Mouse (Mus musculus) spleen, postnatal 4 days (tissue): ENCODE results near the gene Vamp8.

Source experiments
- DNase-seq, 2 experiments: peaks; one replicate each; pipeline ENCODE4 v3.0.0; 2022; ENCODE audit warnings: low spot score in 2 of 2

Vamp8 gene

GRCm38 (mm10) chr6:72373184-72373583 lies 17.3 kb downstream of the Vamp8 start:
- DNase-seq: no peak

- no peak for DNase-seq
These were observed 18.9 kb downstream of the Vamp8 start for GRCm38 (mm10) chr6:72371571-72371970.

DNA sequence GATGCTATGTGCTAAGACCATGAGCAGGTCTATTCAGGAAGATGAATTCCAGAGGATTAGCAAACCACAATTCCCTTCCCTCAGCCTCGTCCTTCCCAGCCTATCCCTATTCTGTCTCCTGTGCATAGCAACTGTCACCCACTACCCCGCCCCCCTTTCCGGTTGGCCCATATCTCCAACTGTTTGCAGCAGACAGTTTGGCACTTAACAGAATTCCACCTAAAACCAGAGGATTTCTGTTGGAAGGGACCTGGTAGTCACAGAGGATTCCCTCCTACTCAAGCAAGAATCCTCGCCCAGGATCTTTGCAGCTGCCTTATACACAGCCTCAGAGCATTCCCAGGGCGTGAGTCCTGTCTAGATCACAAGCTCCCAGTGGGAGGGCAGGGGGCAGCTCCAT lies 19.4 kb downstream of the Vamp8 start:
- DNase-seq: no peak

GRCm38 (mm10) chr6:72370091-72370490 lies 20.4 kb downstream of the Vamp8 start:
- DNase-seq: no peak

DNA sequence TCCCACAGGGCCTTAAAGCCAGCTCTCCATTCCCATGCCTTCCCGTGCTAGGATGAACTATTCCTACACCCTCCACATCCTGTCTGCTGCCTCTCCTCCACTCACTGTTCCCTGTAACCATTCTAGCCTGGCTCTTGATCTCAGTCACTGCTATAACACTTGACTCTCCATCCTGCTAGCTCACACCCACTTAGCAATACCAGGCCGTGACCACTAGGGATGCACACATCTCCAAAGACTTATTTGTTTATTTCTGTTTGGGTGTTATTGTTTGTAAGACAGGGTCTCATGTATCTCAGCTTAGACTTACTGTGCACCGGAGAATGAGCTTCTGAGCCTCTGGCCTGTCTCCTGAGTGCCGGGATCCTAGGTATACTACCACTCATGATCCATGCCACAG lies 20.9 kb downstream of the Vamp8 start:
- no peak for DNase-seq

GRCm38 (mm10) chr6:72367460-72367974 lies 23.0 kb downstream of the Vamp8 start:
- no peak for DNase-seq

DNA sequence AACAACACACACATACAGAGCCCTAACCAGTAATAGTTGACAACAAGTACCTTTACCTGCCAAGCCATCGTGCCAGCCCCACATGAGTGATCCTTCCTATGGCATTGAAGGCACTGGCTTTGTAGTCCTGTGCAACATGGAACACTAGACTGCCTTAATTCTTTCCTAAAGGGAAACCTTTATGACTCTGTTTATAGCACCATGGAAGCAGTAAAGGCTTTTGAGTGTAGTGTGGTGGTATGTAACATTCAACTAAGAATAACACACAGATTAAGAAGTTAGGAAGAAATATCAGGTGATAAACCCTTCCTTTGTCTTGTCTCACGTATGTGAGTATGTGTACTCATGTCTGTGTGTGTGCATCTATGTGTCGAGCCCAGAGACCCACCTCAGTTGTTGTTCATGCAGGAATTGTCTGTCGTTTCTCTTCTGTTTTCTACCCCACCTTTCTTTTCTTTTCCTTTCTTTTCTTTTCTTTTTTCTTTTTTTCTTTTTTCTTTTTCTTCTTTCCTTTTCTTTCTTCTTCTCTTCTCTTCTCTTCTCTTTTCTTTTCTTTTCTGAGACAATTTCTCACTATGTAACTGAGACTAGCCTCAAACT lies 23.6 kb downstream of the Vamp8 start, which contains the start of gene Rnf181:
TSS of gene Rnf181 (minus strand) at position 113 of the 600 bp plus-strand sequence.
- no peak for DNase-seq

DNA sequence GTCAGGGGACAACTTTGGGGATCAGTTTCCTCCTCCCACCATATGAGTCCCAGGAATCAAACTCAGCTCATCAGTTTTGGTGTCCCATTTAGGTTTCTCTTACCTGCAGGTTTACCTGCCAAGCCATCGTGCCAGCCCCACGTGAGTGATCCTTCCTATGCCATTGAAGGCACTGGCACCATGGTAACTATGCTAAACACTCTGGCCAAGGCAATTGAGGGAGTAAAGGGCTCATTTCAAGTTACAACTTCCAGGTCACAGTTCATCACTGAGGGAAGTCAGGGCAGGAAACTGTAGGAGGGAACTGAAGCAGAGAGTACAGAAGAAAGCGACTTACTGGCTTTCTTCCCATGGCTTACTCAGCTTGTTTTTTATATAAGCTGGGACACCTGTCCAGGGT lies 24.2 kb downstream of the Vamp8 start:
- DNase-seq: no peak

GRCm38 (mm10) chr6:72364985-72365384 lies 25.5 kb downstream of the Vamp8 start:
- DNase-seq: no peak

DNA sequence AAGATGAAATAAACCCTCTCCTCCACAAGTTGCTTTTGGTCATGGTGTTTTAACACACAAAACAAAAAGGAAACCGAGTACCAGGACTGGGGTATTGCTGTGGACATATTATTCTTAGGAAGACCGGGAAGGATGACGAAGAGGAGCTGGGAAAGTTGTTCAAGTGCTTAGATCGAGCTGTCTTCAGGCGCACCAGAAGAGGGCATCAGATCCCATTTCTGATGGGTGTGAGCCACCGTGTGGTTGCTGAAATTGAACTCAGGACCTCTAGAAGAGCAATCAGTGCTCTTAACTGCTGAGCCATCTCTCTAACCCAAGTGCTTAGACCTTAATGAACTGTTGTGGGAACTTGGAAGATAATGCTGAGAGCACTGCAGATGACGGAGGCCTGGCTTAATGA lies 26.5 kb downstream of the Vamp8 start:
- DNase-seq: no peak

- DNase-seq: peak; percentile 94 to 95
These were observed 28.1 kb downstream of the Vamp8 start for GRCm38 (mm10) chr6:72362132-72363028.

- DNase-seq: no peak
These were observed 29.4 kb downstream of the Vamp8 start for GRCm38 (mm10) chr6:72361121-72361551.

DNA sequence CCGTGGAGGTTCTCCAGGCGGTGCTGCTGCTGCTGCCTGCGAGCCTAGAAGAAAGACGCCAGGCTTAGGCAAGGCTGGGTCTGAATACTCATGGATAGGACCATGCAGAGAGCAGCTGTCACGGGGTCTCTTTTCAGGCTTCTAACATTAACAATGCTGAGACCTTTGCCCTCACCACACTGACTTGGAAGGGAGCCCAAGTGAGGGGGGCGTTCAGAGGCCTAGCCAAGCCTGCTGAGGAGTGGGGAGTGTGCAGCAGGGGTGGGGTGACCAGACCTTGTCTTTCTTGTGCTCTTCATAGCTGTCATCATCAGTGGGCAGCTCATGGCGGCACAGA lies 29.9 kb downstream of the Vamp8 start:
- no peak for DNase-seq

DNA sequence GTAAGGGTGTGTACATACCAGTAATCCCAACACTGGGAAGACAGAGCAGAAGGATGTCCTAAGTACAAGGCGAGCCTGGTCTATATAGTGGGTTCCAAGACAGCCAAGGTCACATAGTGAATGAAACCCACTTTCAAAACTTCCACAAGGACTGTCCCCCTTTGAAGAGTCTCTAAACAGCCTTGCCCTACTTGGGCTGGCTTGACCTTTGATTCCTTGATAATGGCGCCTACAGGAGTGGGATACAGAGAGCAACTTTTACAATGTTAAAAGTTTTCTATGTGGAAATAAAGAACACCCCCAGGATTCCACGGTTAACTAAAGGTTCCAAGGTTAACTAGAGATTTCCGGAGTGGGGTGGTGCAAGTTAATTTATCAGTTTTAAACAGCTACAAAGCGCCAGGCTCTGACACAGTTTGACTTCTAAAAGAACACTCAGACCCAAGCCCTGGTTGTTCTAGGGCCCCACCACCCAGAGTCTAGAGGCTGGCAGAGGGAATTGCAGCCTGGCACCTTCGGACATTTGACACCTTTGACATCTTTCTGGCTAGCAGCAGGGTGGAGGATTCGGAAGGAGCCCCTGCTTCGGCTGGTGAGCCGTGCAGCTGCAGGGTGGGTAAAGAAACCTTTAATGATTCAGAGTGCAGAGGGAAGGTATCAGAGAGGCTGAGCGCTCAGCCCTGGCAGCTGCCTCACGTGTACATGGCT lies 30.5 kb downstream of the Vamp8 start:
- DNase-seq: no peak

DNA sequence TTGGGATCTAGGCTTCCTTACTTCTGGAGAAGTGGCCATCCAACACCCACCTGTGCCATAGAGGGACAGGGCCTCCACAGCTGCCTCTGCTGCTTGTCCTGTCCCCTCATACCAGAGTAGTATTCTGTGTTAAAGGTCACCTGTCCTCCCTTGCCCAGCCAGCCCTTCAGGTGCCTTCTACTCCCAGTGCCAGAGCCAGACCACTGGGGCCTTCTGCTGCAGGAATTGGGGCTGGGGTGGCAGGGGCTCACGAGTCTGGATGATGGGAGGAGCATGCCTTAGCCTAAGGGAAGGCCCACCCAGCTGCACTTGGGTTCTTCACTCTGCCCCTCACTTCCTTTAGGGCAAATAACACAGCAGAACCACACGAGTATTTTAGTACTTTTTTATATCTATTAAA lies 31.2 kb downstream of the Vamp8 start:
- DNase-seq: no peak

- no peak for DNase-seq
These were observed 32.3 kb downstream of the Vamp8 start for GRCm38 (mm10) chr6:72358086-72358764.

DNA sequence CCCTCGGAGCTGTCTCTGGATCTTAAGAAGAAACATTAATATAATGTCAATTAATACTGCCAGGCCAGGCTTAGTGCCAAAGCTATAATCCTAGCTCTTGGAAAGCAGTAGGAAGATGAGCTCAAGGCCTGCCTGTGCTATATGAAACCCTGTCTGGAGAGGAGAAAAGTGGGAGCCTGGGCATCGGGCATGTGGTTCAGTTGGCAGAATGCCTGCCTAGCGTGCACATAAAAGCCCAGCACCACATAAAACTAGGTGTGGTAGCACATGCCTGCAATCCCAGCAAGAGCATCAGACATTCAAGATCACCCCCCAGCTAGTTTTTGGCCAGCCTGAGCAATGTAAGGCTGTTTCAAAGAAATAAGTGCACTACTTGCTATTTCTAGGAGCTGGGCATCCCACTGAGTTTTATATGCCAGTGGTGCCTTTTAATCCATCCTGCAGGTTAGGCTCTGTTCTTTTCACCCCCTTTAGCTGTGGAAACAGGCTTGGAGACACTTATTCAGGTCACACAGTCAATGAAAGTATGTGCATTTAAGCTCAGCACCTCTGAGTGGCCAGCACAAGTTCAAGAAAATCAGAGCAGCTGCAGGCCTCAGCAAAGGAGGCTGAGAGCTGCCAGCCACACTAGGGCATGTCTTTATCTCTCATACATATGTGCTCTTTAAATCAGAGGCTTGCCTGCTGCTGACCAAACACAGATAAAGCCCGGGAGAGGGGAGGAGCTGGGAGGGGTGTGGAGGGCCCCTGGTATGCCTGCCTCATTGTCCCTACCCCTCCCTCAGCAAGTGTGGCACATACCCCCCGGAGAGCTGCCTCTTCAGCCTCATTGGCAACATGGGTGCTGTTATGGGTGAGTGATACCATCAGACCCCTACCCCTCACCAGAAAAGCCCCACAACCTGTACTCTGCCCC lies 33.1 kb downstream of the Vamp8 start:
- DNase-seq: peak in 1 of 2 experiments; percentile 39

GRCm38 (mm10) chr6:72356001-72356532 lies 34.4 kb downstream of the Vamp8 start:
- no peak for DNase-seq

GRCm38 (mm10) chr6:72355066-72355911 lies 35.2 kb downstream of the Vamp8 start, which contains the start of gene Tmem150a:
Tmem150a (plus strand) TSS chr6:72355447.
- DNase-seq: peak; percentile 70 to 82
